Mouse (Mus musculus) embryonic facial prominence, embryonic 13.5 days (tissue): ENCODE data around the gene Aff3. TPM values are rescaled to one million over a fixed set of nuclear protein-coding genes. Genes with fewer than 3 reads are reported as not detected.

ENCODE experiments used
- ATAC-seq: fragments of 200-750 bp; cut with Nextera tagmentation; 2 replicates; pipeline ENCODE4 v1.8.0; 2017; ENCODE audit warnings: low read depth; ENCODE audit not compliant: insufficient number of reproducible peaks, insufficient read depth, low FRiP score, low TSS enrichment
- H3K27ac ChIP-seq: fragments of 300-500 bp; sonication (generic); 2 replicates; pipeline ENCODE4 v1.5.1; 2015; ENCODE audit warnings: moderate library complexity, mild to moderate bottlenecking, inconsistent platforms
- H3K27me3 ChIP-seq: fragments of 300-500 bp; sonication (generic); 2 replicates; pipeline ENCODE4 v1.6.1; 2015; ENCODE audit warnings: mild to moderate bottlenecking, inconsistent platforms
- H3K36me3 ChIP-seq: fragments of 300-500 bp; sonication (generic); 2 replicates; pipeline ENCODE4 v1.6.1; 2015; ENCODE audit warnings: mild to moderate bottlenecking, inconsistent platforms
- H3K4me1 ChIP-seq: fragments of 300-500 bp; sonication (generic); 2 replicates; pipeline ENCODE4 v1.6.1; 2015; ENCODE audit warnings: inconsistent platforms
- H3K4me2 ChIP-seq: fragments of 300-500 bp; sonication (generic); 2 replicates; pipeline ENCODE4 v1.6.1; 2015; ENCODE audit warnings: moderate library complexity, mild to moderate bottlenecking, inconsistent platforms
- H3K4me3 ChIP-seq: fragments of 300-500 bp; sonication (generic); 2 replicates; pipeline ENCODE4 v1.5.1; 2015; ENCODE audit warnings: mild to moderate bottlenecking, inconsistent platforms
- H3K9ac ChIP-seq: fragments of 300-500 bp; sonication (generic); 2 replicates; pipeline ENCODE4 v1.6.1; 2015; ENCODE audit warnings: mild to moderate bottlenecking, inconsistent platforms
- H3K9me3 ChIP-seq: fragments of 300-500 bp; sonication (generic); 2 replicates; pipeline ENCODE4 v1.6.1; 2016; ENCODE audit warnings: inconsistent platforms
- WGBS: fragments of 180-500 bp; shearing (Covaris S2); methylation state at CpG from one replicate; pipeline ENCODE4 v1.1.7; 2015; ENCODE audit warnings: mixed read lengths; 5-methylcytosine and 5-hydroxymethylcytosine counted together
- polyA plus RNA-seq: library from polyadenylated mRNA; unstranded; fragments of >200 nt; fragmentation: Nextera tagmentation; extraction: Ambion mirVana; gene quantifications from 2 replicates; pipeline ENCODE4 v1.2.1, GENCODE M21; 2015

Aff3 gene
- polyA plus RNA-seq, 1 experiment from 2014 or later: 12.0 TPM

DNA sequence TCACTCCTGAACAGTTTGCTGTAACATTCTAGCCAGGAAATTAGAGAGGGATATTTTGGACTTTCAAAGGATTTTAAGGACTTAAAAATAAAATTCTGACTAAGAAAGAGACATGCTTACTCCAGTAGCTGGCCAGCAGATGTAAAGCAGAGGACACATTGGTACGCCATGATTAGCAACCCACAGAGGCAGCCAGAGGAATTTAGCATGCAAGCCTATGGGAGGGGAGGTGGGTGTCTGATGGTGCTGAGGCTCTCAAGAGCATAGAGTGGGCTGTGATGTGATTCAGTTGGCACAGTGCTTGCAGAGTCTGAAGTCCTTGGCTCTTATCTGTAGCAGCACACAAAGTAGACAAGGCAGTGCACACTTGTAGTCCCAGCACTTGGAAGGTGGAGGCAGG lies 376.0 kb downstream of the Aff3 start:
- WGBS: 85% methylated on average over 1 of the region's 1 CpGs

DNA sequence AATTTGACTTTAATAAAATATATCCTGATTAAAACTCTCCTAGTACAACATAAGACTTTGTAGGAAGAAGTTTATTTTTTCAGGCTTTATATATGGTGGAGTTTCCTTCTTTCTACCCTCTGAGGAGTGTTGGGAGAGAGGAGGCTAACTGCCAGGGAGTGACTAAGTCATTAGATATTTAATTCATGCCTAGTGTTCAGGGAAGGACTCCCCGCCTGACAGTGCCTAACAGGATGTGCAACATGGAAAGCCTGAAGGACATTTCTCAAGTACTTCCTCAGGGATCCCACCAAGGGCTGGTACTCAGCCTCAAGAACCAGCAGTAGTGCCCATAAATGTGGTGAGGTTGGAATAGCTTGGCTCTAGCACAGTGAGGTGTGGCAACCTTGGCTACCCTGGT lies 378.2 kb downstream of the Aff3 start:
- no peak for ATAC-seq
- no peaks in the 10 kb centered on the region for H3K4me1 ChIP-seq
- H3K27me3 ChIP-seq: no peaks in the 10 kb centered on the region
- H3K4me2 ChIP-seq: no peak overlapping the region
- no peak overlapping the region for H3K9ac ChIP-seq
- WGBS: 83% methylated on average over 1 of the region's 1 CpGs
- no peak overlapping the region for H3K27ac ChIP-seq
- H3K36me3 ChIP-seq: no peaks in the 10 kb centered on the region
- no peaks in the 10 kb centered on the region for H3K9me3 ChIP-seq
- no peak overlapping the region for H3K4me3 ChIP-seq

More for the DNA sequence above, 376.0 kb downstream of the Aff3 start:
- no peaks in the 10 kb centered on the region for H3K36me3 ChIP-seq
- no peaks in the 10 kb centered on the region for H3K9me3 ChIP-seq
- no peak overlapping the region for H3K27ac ChIP-seq
- ATAC-seq: no peak
- H3K4me1 ChIP-seq: 0 out of 2 replicates have a peak, but pooled peaks cover 4% of the 10 kb centered on the region
- H3K4me3 ChIP-seq: no peak overlapping the region
- no peaks in the 10 kb centered on the region for H3K27me3 ChIP-seq
- H3K9ac ChIP-seq: no peak overlapping the region
- H3K4me2 ChIP-seq: no peak overlapping the region

DNA sequence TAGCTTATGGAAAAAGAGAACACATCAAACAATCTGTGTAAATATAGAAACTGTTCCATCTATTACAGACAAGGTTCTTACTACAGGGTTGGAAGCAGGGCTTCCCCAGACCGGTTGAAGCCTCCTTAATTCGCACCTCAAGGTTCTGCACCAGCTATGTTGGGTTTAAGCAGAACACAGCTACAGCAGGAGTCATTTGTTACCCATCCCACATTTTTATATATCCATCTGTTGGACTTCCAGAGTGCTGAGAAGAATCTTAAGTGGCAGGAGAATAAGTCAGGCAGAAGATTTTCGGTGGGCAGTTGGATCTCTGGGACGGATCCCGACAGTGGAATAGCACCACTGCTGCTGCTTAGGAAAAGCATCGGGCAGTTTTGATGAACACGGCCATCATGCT lies 384.2 kb downstream of the Aff3 start:
- no peak overlapping the region for H3K9ac ChIP-seq
- no peak for ATAC-seq
- H3K4me2 ChIP-seq: no peak overlapping the region
- H3K9me3 ChIP-seq: no peaks in the 10 kb centered on the region
- H3K27me3 ChIP-seq: no peaks in the 10 kb centered on the region
- H3K36me3 ChIP-seq: no peaks in the 10 kb centered on the region; the same call in 1 of the 2 replicates
- H3K27ac ChIP-seq: no peak overlapping the region
- 93% methylated on average over 7 of the region's 7 CpGs for WGBS
- H3K4me1 ChIP-seq: no peaks in the 10 kb centered on the region
- H3K4me3 ChIP-seq: no peak overlapping the region

DNA sequence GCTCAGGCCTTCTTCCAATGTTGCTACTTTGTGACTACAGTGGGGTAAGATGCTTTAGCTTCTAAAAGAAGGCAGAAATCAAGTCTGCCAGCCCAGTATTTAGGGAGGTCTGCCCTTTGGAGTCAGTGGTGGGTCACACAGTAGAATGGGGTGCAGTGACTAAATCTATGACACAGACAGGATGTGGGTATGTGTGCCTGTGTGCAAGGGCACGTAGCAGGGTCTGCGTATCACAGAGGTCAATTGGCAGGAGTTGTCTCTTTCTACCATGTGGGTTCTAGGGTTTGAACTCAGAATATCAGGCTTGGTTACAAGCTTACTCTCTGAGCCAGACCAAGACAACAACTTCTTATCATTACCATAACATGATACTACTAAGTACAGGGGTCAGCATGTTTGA lies 393.4 kb downstream of the Aff3 start:
- 94% methylated on average over 2 of the region's 2 CpGs for WGBS
- no peaks in the 10 kb centered on the region for H3K9me3 ChIP-seq
- no peak overlapping the region for H3K9ac ChIP-seq
- no peak for ATAC-seq
- H3K36me3 ChIP-seq: peaks cover 3% of the 10 kb centered on the region
- no peak overlapping the region for H3K4me3 ChIP-seq
- H3K27me3 ChIP-seq: no peaks in the 10 kb centered on the region
- peaks cover 11% of the 10 kb centered on the region for H3K4me1 ChIP-seq
- no peak overlapping the region for H3K4me2 ChIP-seq
- H3K27ac ChIP-seq: no peak overlapping the region

DNA sequence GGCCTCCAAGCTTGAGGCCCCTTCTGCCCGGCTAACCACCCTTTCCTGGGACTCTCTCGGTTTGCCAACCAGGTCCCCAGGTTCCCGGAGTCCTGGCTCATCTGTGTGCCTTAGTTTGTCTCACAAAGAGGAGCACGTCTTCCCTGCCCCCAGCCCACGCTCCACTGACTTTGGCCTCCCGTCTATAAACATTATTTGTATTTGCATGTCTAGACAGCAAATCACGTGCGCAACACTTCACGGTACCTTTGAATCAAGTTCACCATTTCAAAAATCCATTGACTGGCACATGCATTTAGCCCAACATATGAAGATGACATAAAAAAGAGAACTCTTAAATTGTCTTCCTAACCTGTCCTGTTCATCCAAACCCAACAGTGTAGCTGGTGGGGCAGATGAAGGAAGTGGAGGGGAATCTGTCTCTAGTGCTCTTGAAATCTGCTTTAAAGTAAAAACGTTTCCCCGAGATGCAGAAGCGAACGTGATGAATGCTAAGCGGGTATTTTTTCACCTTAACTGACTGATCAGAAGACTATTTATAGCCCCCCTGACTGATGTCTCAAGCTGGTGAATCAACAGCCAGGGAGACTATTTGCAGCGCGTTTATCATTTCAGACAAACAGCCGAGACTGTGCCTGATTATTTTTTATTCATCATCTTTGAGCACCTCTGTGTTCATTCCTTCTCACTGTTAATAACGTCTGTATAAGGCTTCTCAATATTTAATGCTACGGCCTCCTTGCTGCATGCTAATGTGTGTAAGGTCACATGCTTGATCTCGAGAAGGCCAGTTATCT lies 396.3 kb downstream of the Aff3 start:
- H3K27me3 ChIP-seq: no peaks in the 10 kb centered on the region
- H3K4me1 ChIP-seq: peaks cover 23% of the 10 kb centered on the region
- H3K4me2 ChIP-seq: no peak overlapping the region
- ATAC-seq: no peak
- H3K4me3 ChIP-seq: no peak overlapping the region
- no peaks in the 10 kb centered on the region; the same call in 1 of the 2 replicates for H3K9me3 ChIP-seq
- no peak overlapping the region for H3K9ac ChIP-seq
- peaks cover 10% of the 10 kb centered on the region for H3K36me3 ChIP-seq
- H3K27ac ChIP-seq: 0 out of 2 replicates have a peak overlapping the region, but pooled peaks have one; percentile 24
- 67% methylated on average over 20 of the region's 20 CpGs for WGBS

DNA sequence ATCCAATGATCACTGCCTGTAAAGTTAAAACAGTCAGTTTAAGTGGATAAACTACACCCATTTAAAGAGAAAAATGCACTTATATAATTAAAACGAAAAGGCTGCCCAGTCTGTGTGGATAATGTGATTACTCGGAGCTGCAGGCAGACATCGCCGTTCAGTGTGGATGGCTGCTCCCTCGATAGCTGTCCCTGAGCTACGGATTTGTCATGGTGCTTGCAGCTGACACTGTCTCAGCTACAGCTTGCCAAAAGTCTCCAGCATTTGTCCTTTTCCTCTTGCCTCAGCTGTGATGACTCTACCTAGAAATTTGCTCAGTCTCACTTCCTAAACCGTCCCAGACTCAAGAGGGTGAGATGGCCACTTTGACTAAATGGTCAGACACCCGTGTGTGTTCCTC lies 401.5 kb downstream of the Aff3 start:
- Histone ChIP-seq H3K4me2 (no peak overlapping the region; the same call in 1 of the 2 replicates), H3K9ac (no peak overlapping the region), H3K27me3 (no peaks in the 10 kb centered on the region), H3K4me1 (peaks cover 55% of the 10 kb centered on the region), H3K9me3 (no peaks in the 10 kb centered on the region; the same call in 1 of the 2 replicates), H3K36me3 (peaks cover 10% of the 10 kb centered on the region), H3K27ac (peak overlapping the region; percentile 12; the same call in 1 of the 2 replicates), H3K4me3 (no peak overlapping the region)
- no peak for ATAC-seq
- 25% methylated on average over 8 of the region's 8 CpGs for WGBS

DNA sequence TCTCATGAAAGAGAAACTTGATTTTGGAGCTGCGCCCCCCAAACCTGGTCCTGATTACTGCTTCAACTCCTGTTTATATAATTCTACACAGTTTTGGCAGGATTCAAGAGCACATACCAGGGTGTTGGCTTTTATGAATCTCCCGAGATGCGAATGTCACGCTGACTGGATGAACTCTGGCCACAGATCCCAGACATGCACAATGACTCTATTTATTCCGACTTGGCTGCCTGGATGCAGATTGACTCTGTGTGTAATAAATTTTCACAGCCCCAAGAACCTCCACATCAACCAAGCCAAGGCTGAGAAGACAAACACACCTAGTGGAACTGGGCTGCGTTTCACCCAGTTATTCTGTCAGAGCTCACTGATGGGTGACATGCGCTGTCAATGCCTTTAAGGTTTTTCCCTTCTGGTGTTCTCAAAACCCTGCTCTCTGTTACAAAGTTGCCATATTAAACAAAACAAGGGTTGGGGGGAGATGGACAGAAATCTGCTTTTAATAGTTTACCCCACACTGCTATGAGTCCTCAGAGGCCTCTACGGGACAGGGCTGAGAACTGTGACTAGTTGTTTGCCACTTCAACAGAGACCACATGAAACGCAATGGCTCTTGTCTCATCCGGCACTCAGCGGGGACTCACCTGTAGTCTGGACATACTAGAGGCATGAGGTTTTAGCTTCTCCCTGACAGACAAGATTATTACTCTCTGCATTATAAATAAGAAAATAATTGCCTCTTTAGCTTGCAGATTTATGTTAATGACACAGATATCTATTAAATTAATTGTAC lies 402.2 kb downstream of the Aff3 start:
- no peaks in the 10 kb centered on the region; the same call in 1 of the 2 replicates for H3K9me3 ChIP-seq
- WGBS: 35% methylated on average over 11 of the region's 11 CpGs
- H3K36me3 ChIP-seq: peaks cover 10% of the 10 kb centered on the region
- no peaks in the 10 kb centered on the region for H3K27me3 ChIP-seq
- H3K4me1 ChIP-seq: peaks cover 51% of the 10 kb centered on the region
- peak overlapping the region; percentile 11; the same call in 1 of the 2 replicates for H3K4me2 ChIP-seq
- peak; percentile 62 for ATAC-seq
- H3K4me3 ChIP-seq: no peak overlapping the region
- H3K27ac ChIP-seq: peak overlapping the region; percentile 77
- H3K9ac ChIP-seq: 0 out of 2 replicates have a peak overlapping the region, but pooled peaks have one; percentile 3

DNA sequence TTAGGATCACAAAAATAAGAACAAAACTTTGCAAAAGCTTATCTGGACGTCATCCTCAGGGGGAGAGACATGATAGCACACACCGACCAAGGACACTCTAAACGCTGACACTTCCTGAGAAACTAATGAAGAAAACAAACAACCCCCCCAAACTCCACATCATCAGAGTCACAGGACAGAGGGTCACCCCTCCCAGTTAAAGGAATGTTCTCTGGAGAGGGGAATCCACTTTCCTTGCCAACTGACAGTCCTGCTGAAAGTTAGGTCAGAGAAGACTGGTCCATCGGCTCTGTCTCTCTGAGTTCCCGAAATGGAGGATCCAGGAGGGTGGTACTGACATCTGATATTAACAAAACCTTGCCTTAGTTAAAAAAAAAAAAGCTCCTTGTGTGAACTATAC lies 403.7 kb downstream of the Aff3 start:
- Histone ChIP-seq H3K27me3 (no peaks in the 10 kb centered on the region), H3K4me1 (peaks cover 53% of the 10 kb centered on the region), H3K4me2 (no peak overlapping the region), H3K9me3 (no peaks in the 10 kb centered on the region; the same call in 1 of the 2 replicates), H3K9ac (no peak overlapping the region), H3K36me3 (peaks cover 5% of the 10 kb centered on the region), H3K27ac (no peak overlapping the region), H3K4me3 (no peak overlapping the region)
- ATAC-seq: no peak
- WGBS: 69% methylated on average over 5 of the region's 5 CpGs

DNA sequence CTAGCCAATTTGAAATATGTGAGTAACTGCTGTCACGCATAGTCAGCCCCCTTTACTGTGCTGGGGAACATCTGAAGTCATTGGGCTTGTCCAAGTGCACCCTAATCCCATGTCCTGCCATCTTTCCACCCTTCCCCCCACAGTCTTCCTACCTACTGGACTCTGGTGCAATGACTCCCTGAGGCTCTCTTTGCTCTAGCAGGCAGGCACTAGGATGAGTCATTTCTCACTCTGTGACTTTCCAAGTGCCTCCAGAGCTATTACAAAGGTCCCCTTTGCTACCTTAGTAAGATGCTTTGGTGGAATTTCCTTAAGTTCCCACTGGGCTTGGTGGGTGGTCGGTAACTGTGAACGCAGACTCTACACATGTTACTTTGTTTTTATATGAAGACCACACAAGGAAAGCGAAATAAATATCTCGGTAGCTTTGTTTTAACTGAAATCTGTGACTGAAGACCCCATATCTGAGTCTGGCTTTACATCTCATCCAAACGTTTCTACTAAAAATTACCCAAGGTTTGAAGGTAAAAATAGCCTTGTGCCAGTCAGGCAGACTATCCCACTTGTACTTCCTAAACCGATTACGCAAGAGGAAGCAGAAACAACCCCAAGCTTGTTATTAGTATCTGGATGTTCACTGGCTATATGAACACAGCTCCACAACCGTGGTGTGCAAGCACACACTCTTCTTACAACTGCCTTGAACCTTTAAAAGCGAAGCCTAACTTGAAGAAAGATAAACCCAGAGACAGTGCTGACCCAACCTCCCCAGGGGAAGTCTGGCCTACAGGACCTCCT lies 405.0 kb downstream of the Aff3 start:
- H3K4me3 ChIP-seq: no peak overlapping the region
- WGBS: 72% methylated on average over 10 of the region's 10 CpGs
- H3K4me2 ChIP-seq: no peak overlapping the region
- H3K4me1 ChIP-seq: peaks cover 53% of the 10 kb centered on the region
- no peak overlapping the region for H3K27ac ChIP-seq
- ATAC-seq: no peak
- no peaks in the 10 kb centered on the region for H3K9me3 ChIP-seq
- no peaks in the 10 kb centered on the region; the same call in 1 of the 2 replicates for H3K27me3 ChIP-seq
- no peaks in the 10 kb centered on the region for H3K36me3 ChIP-seq
- no peak overlapping the region for H3K9ac ChIP-seq

DNA sequence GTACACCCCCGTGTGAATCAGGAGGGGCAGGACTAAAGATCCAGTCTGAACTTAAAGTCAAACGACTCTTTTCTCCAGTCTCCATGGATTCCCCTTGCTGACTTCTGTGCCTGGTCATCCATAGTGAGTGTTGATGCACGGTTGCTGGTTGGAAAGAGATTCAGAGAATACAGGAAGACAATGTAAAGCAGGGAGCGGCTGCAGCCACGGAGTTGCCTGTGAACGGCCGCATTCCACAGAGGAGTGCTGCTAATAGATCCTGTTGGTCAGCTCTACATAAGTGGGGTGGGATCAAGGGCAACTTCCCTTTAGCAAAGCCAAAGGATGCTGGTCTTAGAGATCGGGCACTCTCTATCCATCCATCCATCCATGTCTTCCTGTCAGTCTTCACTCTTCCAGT lies 410.3 kb downstream of the Aff3 start:
- no peak overlapping the region for H3K4me2 ChIP-seq
- H3K9me3 ChIP-seq: no peaks in the 10 kb centered on the region
- H3K9ac ChIP-seq: no peak overlapping the region
- no peak for ATAC-seq
- WGBS: 85% methylated on average over 8 of the region's 8 CpGs
- H3K36me3 ChIP-seq: no peaks in the 10 kb centered on the region
- H3K27me3 ChIP-seq: no peaks in the 10 kb centered on the region; the same call in 1 of the 2 replicates
- no peak overlapping the region for H3K27ac ChIP-seq
- H3K4me1 ChIP-seq: peaks cover 21% of the 10 kb centered on the region
- no peak overlapping the region for H3K4me3 ChIP-seq

DNA sequence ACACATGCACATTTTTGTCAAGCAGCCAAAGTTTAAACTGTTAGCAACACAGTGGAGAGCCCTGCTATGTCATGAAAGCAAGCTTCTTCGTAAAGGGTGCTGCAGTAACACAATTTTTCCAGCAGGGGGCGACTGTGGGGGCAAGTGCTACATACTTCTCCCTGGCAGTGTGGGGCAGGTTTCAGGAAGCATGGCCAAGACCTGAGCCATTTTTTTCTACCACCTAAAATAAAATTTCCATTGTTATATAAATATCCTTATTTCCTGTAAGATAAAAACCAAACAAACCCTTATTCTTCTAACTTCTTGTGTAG lies 412.0 kb downstream of the Aff3 start:
- WGBS: 38% methylated on average over 2 of the region's 2 CpGs
- no peak overlapping the region for H3K27ac ChIP-seq
- peaks cover 29% of the 10 kb centered on the region for H3K4me1 ChIP-seq
- no peak overlapping the region for H3K4me2 ChIP-seq
- H3K9me3 ChIP-seq: no peaks in the 10 kb centered on the region
- no peak overlapping the region for H3K4me3 ChIP-seq
- H3K27me3 ChIP-seq: no peaks in the 10 kb centered on the region; the same call in 1 of the 2 replicates
- no peaks in the 10 kb centered on the region for H3K36me3 ChIP-seq
- ATAC-seq: peak; percentile 63; the same call in 1 of the 2 replicates
- H3K9ac ChIP-seq: no peak overlapping the region
